Mouse (Mus musculus) stomach, embryonic 14.5 days (tissue): ENCODE data around the gene Lca5l. TPM values are rescaled to one million over a fixed set of nuclear protein-coding genes. Genes with fewer than 3 reads are reported as not detected.
A peak's percentile ranks its signal among the peaks of the same experiment; 100 is the strongest.

Experiments
- ATAC-seq: fragments of 200-750 bp; cut with Nextera tagmentation; 2 replicates; pipeline ENCODE4 v1.8.0; 2017; ENCODE audit warnings: low read depth, moderate TSS enrichment; ENCODE audit not compliant: insufficient number of reproducible peaks, insufficient read depth, low FRiP score
- H3K27ac ChIP-seq: fragments of 300-500 bp; sonication (generic); 2 replicates; pipeline ENCODE4 v1.5.1; 2014; ENCODE audit warnings: mild to moderate bottlenecking, low read length, moderate library complexity, mixed read lengths
- H3K27me3 ChIP-seq: fragments of 300-500 bp; sonication (generic); 2 replicates; pipeline ENCODE4 v1.6.1; 2014; ENCODE audit warnings: low read length, control low read depth, mixed read lengths; ENCODE audit not compliant: control insufficient read depth, insufficient read depth
- H3K36me3 ChIP-seq: fragments of 300-500 bp; sonication (generic); 2 replicates; pipeline ENCODE4 v1.6.1; 2014; ENCODE audit warnings: mild to moderate bottlenecking, control low read depth, low read length, moderate library complexity, mixed read lengths; ENCODE audit not compliant: control insufficient read depth, insufficient read depth
- H3K4me1 ChIP-seq: fragments of 300-500 bp; sonication (generic); 2 replicates; pipeline ENCODE4 v1.6.1; 2014; ENCODE audit warnings: low read length, control low read depth, mixed read lengths; ENCODE audit not compliant: control insufficient read depth, insufficient read depth
- H3K4me2 ChIP-seq: fragments of 300-500 bp; sonication (generic); replicated peaks from 2 replicates; pipeline ENCODE4 v1.6.1; 2014; ENCODE audit warnings: low read depth, low read length, control low read depth
- H3K4me3 ChIP-seq: fragments of 300-500 bp; sonication (generic); 2 replicates; pipeline ENCODE4 v1.5.1; 2014; ENCODE audit warnings: low read depth, low read length, control low read depth
- H3K9ac ChIP-seq: fragments of 300-500 bp; sonication (generic); replicated peaks from 2 replicates; pipeline ENCODE4 v1.6.1; 2014; ENCODE audit warnings: low read depth, mild to moderate bottlenecking, control low read depth, low read length, moderate library complexity, mixed read lengths
- H3K9me3 ChIP-seq: fragments of 300-500 bp; sonication (generic); 2 replicates; pipeline ENCODE4 v1.6.1; 2016; ENCODE audit warnings: low read depth, low read length, control low read depth; ENCODE audit not compliant: control insufficient read depth
- WGBS: fragments of 180-500 bp; shearing (Covaris S2); extraction: QIAGEN DNeasy Blood & Tissue Kit; methylation state at CpG from one replicate; pipeline ENCODE4 v1.1.7; 2014; 5-methylcytosine and 5-hydroxymethylcytosine counted together
- polyA plus RNA-seq: library from polyadenylated mRNA; unstranded; fragments of >200 nt; fragmentation: Nextera tagmentation; extraction: Ambion mirVana; gene quantifications from 2 replicates; pipeline ENCODE4 v1.2.1, GENCODE M21; 2014

The Lca5l gene
- polyA plus RNA-seq, 1 experiment from 2014 or later, result 1.6 TPM

GRCm38 (mm10) chr16:96222452-96222851 is 30.4 kb upstream of the Lca5l start:
- H3K4me2 ChIP-seq, result no peak overlapping the region
- H3K36me3 ChIP-seq, result no peaks in the 10 kb centered on the region
- H3K9ac ChIP-seq, result no peak overlapping the region
- 71% methylated on average over 1 of the region's 1 CpGs for WGBS
- no peak overlapping the region for H3K4me3 ChIP-seq
- no peaks in the 10 kb centered on the region for H3K9me3 ChIP-seq
- no peak overlapping the region for H3K27ac ChIP-seq
- no peak for ATAC-seq
- H3K27me3 ChIP-seq, result no peaks in the 10 kb centered on the region
- H3K4me1 ChIP-seq, result no peaks in the 10 kb centered on the region

- WGBS, result 76% methylated on average over 3 of the region's 3 CpGs
These were observed 29.9 kb upstream of the Lca5l start for GRCm38 (mm10) chr16:96221959-96222358.

GRCm38 (mm10) chr16:96221491-96221890 is 29.4 kb upstream of the Lca5l start:
- 79% methylated on average over 5 of the region's 5 CpGs for WGBS
- Histone ChIP-seq H3K9ac (no peak overlapping the region), H3K27ac (no peak overlapping the region), H3K4me1 (no peaks in the 10 kb centered on the region), H3K27me3 (no peaks in the 10 kb centered on the region), H3K9me3 (no peaks in the 10 kb centered on the region), H3K36me3 (no peaks in the 10 kb centered on the region), H3K4me2 (no peak overlapping the region), H3K4me3 (no peak overlapping the region)
- no peak for ATAC-seq

More at GRCm38 (mm10) chr16:96221959-96222358, 29.9 kb upstream of the Lca5l start:
- Histone ChIP-seq H3K27me3 (no peaks in the 10 kb centered on the region), H3K4me3 (no peak overlapping the region), H3K4me2 (no peak overlapping the region), H3K27ac (no peak overlapping the region), H3K4me1 (no peaks in the 10 kb centered on the region), H3K9me3 (no peaks in the 10 kb centered on the region), H3K36me3 (no peaks in the 10 kb centered on the region), H3K9ac (no peak overlapping the region)
- ATAC-seq, result no peak

- WGBS, result 89% methylated on average over 4 of the region's 4 CpGs
These were observed 21.0 kb upstream of the Lca5l start for GRCm38 (mm10) chr16:96213027-96213426.

GRCm38 (mm10) chr16:96210856-96211255 is 18.8 kb upstream of the Lca5l start:
- no peaks in the 10 kb centered on the region for H3K36me3 ChIP-seq
- H3K9ac ChIP-seq, result no peak overlapping the region
- peaks cover 8% of the 10 kb centered on the region for H3K4me1 ChIP-seq
- peak overlapping the region; percentile 48; the same call in 1 of the 2 replicates for H3K27ac ChIP-seq
- WGBS, result 77% methylated on average over 7 of the region's 7 CpGs
- ATAC-seq, result no peak
- no peak overlapping the region for H3K4me2 ChIP-seq
- no peaks in the 10 kb centered on the region for H3K9me3 ChIP-seq
- no peaks in the 10 kb centered on the region for H3K27me3 ChIP-seq
- no peak overlapping the region for H3K4me3 ChIP-seq

More at GRCm38 (mm10) chr16:96213027-96213426, 21.0 kb upstream of the Lca5l start:
- ATAC-seq, result no peak
- no peaks in the 10 kb centered on the region for H3K27me3 ChIP-seq
- no peaks in the 10 kb centered on the region for H3K36me3 ChIP-seq
- H3K27ac ChIP-seq, result no peak overlapping the region
- no peak overlapping the region for H3K4me3 ChIP-seq
- peaks cover 7% of the 10 kb centered on the region for H3K4me1 ChIP-seq
- H3K9me3 ChIP-seq, result no peaks in the 10 kb centered on the region
- H3K9ac ChIP-seq, result no peak overlapping the region
- H3K4me2 ChIP-seq, result no peak overlapping the region

GRCm38 (mm10) chr16:96209789-96210188 is 17.7 kb upstream of the Lca5l start:
- Histone ChIP-seq H3K27ac (no peak overlapping the region), H3K9ac (no peak overlapping the region), H3K36me3 (no peaks in the 10 kb centered on the region), H3K9me3 (no peaks in the 10 kb centered on the region), H3K4me1 (peaks cover 8% of the 10 kb centered on the region), H3K4me3 (no peak overlapping the region), H3K4me2 (no peak overlapping the region), H3K27me3 (no peaks in the 10 kb centered on the region)
- no peak for ATAC-seq
- 86% methylated on average over 10 of the region's 10 CpGs for WGBS

GRCm38 (mm10) chr16:96201485-96202232 is 9.6 kb upstream of the Lca5l start:
- peaks cover 7% of the 10 kb centered on the region; the same call in 1 of the 2 replicates for H3K4me1 ChIP-seq
- no peaks in the 10 kb centered on the region for H3K36me3 ChIP-seq
- no peak overlapping the region for H3K9ac ChIP-seq
- no peaks in the 10 kb centered on the region for H3K9me3 ChIP-seq
- H3K27ac ChIP-seq, result no peak overlapping the region; the same call in 1 of the 2 replicates
- H3K27me3 ChIP-seq, result no peaks in the 10 kb centered on the region
- ATAC-seq, result no peak
- H3K4me3 ChIP-seq, result no peak overlapping the region
- H3K4me2 ChIP-seq, result no peak overlapping the region
- WGBS, result 58% methylated on average over 11 of the region's 11 CpGs

GRCm38 (mm10) chr16:96200702-96201028 is 8.6 kb upstream of the Lca5l start:
- no peak for ATAC-seq
- H3K4me1 ChIP-seq, result peaks cover 7% of the 10 kb centered on the region; the same call in 1 of the 2 replicates
- H3K4me3 ChIP-seq, result peak overlapping the region; percentile 19; the same call in 1 of the 2 replicates
- H3K27me3 ChIP-seq, result no peaks in the 10 kb centered on the region
- WGBS, result 28% methylated on average over 9 of the region's 9 CpGs
- H3K9me3 ChIP-seq, result no peaks in the 10 kb centered on the region
- peak overlapping the region; percentile 8; the same call in 1 of the 2 replicates for H3K9ac ChIP-seq
- peak overlapping the region; percentile 45 for H3K4me2 ChIP-seq
- H3K27ac ChIP-seq, result peak overlapping the region; percentile 2; the same call in 1 of the 2 replicates
- no peaks in the 10 kb centered on the region for H3K36me3 ChIP-seq
